Mouse (Mus musculus): ENCODE results near the gene Ankef1. TPM values are rescaled to one million over a fixed set of nuclear protein-coding genes. Genes with fewer than 3 reads are reported as not detected.

Gene Ankef1
- 0.54 and 0.97 TPM in 2 replicates for polyA plus RNA-seq (2012; rRNA removed)

DNA sequence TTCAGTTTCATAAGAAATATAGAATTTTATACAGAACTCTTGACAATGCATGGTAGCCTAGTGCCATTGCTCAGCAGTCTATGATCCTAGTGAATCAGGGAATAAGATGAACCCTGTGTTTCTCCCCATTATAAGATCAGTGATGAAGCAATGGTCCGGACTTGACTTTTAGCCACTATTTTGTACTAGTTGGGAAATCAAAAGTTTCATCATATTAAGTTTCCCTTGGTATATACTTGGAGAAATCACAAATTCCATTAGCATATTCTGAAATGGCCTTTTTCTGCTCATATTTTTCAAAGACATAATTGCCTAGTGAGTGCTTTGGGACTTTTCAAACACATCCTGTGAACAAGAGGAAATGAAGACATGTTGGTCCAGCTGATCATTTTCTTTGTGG is at the start of gene Ankef1:
Gene Ankef1, plus strand, starts transcription at position 260 of the 400 bp plus-strand sequence.
- Histone ChIP-seq H3K36me3 (ENCODE audit: control insufficient read depth, insufficient read depth, low read length) (no peaks in the 10 kb centered on the region), H3K27me3 (ENCODE audit: control insufficient read depth, insufficient read depth, low read length) (no peaks in the 10 kb centered on the region), H3K27ac (ENCODE audit: control insufficient read depth, insufficient read depth, low read length) (no peak within 1 kb of the TSS), H3K4me3 (ENCODE audit: control insufficient read depth, insufficient read depth, low read length) (no peak within 1 kb of the TSS), H3K4me1 (replicated peaks; ENCODE audit: control insufficient read depth, insufficient read depth, low read length) (no peaks in the 10 kb centered on the region)
- WGBS, result 98% methylated on average over 1 of the region's 1 CpGs
- TF ChIP-seq CTCF (IDR thresholded peaks at IDR 0.05; ENCODE audit: borderline replicate concordance, control insufficient read depth, extremely low read depth, insufficient read depth, low read length, poor library complexity) (no peak), POLR2A (IDR thresholded peaks at IDR 0.05; ENCODE audit: control insufficient read depth, extremely low read depth, insufficient read depth, low read length, poor library complexity) (no peak)
- DNase-seq, result no peak

- no peak for DNase-seq
- Histone ChIP-seq H3K27me3 (ENCODE audit: control insufficient read depth, insufficient read depth, low read length) (no peaks in the 10 kb centered on the region), H3K4me3 (ENCODE audit: control insufficient read depth, insufficient read depth, low read length) (no peak overlapping the region), H3K36me3 (ENCODE audit: control insufficient read depth, insufficient read depth, low read length) (no peaks in the 10 kb centered on the region), H3K27ac (ENCODE audit: control insufficient read depth, insufficient read depth, low read length) (no peak overlapping the region), H3K4me1 (replicated peaks; ENCODE audit: control insufficient read depth, insufficient read depth, low read length) (no peaks in the 10 kb centered on the region)
- WGBS, result 85% methylated on average over 2 of the region's 2 CpGs
- no peak for TF ChIP-seq CTCF (IDR thresholded peaks at IDR 0.05; ENCODE audit: borderline replicate concordance, control insufficient read depth, extremely low read depth, insufficient read depth, low read length, poor library complexity)
- no peak for TF ChIP-seq POLR2A (IDR thresholded peaks at IDR 0.05; ENCODE audit: control insufficient read depth, extremely low read depth, insufficient read depth, low read length, poor library complexity)
Observed at GRCm38 (mm10) chr2:136456468-136456867, 45.2 kb upstream of the Ankef1 start.

- H3K27ac ChIP-seq (ENCODE audit: control insufficient read depth, insufficient read depth, low read length), result no peak overlapping the region
- no peaks in the 10 kb centered on the region for H3K36me3 ChIP-seq (ENCODE audit: control insufficient read depth, insufficient read depth, low read length)
- no peak for DNase-seq
- 94% methylated on average over 3 of the region's 3 CpGs for WGBS
- H3K27me3 ChIP-seq (ENCODE audit: control insufficient read depth, insufficient read depth, low read length), result no peaks in the 10 kb centered on the region
- TF ChIP-seq CTCF (IDR thresholded peaks at IDR 0.05; ENCODE audit: borderline replicate concordance, control insufficient read depth, extremely low read depth, insufficient read depth, low read length, poor library complexity) (no peak), POLR2A (IDR thresholded peaks at IDR 0.05; ENCODE audit: control insufficient read depth, extremely low read depth, insufficient read depth, low read length, poor library complexity) (no peak)
- H3K4me1 ChIP-seq (replicated peaks; ENCODE audit: control insufficient read depth, insufficient read depth, low read length), result no peaks in the 10 kb centered on the region
- no peak overlapping the region for H3K4me3 ChIP-seq (ENCODE audit: control insufficient read depth, insufficient read depth, low read length)
Observed at GRCm38 (mm10) chr2:136456875-136457274, 44.8 kb upstream of the Ankef1 start.

DNA sequence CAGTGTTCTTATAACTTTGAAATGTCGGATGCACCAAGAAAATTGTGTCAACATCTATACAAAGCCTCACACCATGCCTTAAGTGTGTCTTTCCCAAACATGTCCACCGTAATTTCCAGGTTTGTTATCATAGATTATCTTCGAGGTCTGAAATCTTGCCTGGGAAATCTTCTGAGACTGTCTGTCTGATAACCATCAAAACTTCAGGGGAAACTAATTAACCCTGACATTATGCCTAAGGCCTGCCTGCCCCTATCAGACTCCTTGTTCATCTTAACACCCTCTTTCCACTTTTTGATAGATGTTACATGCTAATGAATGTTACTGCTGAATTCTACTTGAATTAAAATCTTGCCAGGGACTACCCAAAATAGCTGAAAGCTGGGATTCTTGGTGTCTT is 24.1 kb upstream of the Ankef1 start:
- 85% methylated on average over 3 of the region's 3 CpGs for WGBS
- no peak overlapping the region for H3K27ac ChIP-seq (ENCODE audit: control insufficient read depth, insufficient read depth, low read length)
- no peak for TF ChIP-seq CTCF (IDR thresholded peaks at IDR 0.05; ENCODE audit: borderline replicate concordance, control insufficient read depth, extremely low read depth, insufficient read depth, low read length, poor library complexity)
- no peak for TF ChIP-seq POLR2A (IDR thresholded peaks at IDR 0.05; ENCODE audit: control insufficient read depth, extremely low read depth, insufficient read depth, low read length, poor library complexity)
- H3K4me3 ChIP-seq (ENCODE audit: control insufficient read depth, insufficient read depth, low read length), result no peak overlapping the region
- no peak for DNase-seq
- no peaks in the 10 kb centered on the region for H3K36me3 ChIP-seq (ENCODE audit: control insufficient read depth, insufficient read depth, low read length)
- no peaks in the 10 kb centered on the region for H3K27me3 ChIP-seq (ENCODE audit: control insufficient read depth, insufficient read depth, low read length)
- no peaks in the 10 kb centered on the region for H3K4me1 ChIP-seq (replicated peaks; ENCODE audit: control insufficient read depth, insufficient read depth, low read length)

DNA sequence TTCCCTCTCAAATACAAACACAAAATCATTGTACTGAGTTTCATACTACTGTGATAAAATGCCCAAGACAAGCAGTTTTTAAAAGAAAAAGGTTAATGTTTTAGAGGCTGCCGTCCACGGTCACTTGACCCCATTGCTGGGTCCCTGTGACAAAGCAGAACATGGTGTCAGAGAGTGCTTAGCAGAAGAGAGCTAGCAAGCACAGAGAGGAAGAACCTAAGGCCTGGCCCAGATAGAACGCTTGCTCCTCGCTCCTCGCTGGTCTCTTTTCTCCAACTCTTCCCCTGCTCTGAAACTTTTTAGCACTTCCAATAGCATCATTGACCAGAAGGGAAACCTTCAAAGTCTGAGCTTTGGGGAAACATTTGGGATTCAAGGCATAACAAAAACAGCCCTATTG is 19.4 kb upstream of the Ankef1 start:
- 93% methylated on average over 5 of the region's 5 CpGs for WGBS
- DNase-seq, result no peak
- Histone ChIP-seq H3K27ac (ENCODE audit: control insufficient read depth, insufficient read depth, low read length) (no peak overlapping the region), H3K4me3 (ENCODE audit: control insufficient read depth, insufficient read depth, low read length) (no peak overlapping the region), H3K27me3 (ENCODE audit: control insufficient read depth, insufficient read depth, low read length) (no peaks in the 10 kb centered on the region), H3K4me1 (replicated peaks; ENCODE audit: control insufficient read depth, insufficient read depth, low read length) (no peaks in the 10 kb centered on the region), H3K36me3 (ENCODE audit: control insufficient read depth, insufficient read depth, low read length) (no peaks in the 10 kb centered on the region)
- TF ChIP-seq POLR2A (IDR thresholded peaks at IDR 0.05; ENCODE audit: control insufficient read depth, extremely low read depth, insufficient read depth, low read length, poor library complexity) (no peak), CTCF (IDR thresholded peaks at IDR 0.05; ENCODE audit: borderline replicate concordance, control insufficient read depth, extremely low read depth, insufficient read depth, low read length, poor library complexity) (no peak)

GRCm38 (mm10) chr2:136483058-136483457 is 18.7 kb upstream of the Ankef1 start:
- no peak overlapping the region for H3K4me3 ChIP-seq (ENCODE audit: control insufficient read depth, insufficient read depth, low read length)
- H3K27me3 ChIP-seq (ENCODE audit: control insufficient read depth, insufficient read depth, low read length), result no peaks in the 10 kb centered on the region
- H3K27ac ChIP-seq (ENCODE audit: control insufficient read depth, insufficient read depth, low read length), result no peak overlapping the region
- WGBS, result 95% methylated on average over 3 of the region's 3 CpGs
- no peaks in the 10 kb centered on the region for H3K4me1 ChIP-seq (replicated peaks; ENCODE audit: control insufficient read depth, insufficient read depth, low read length)
- TF ChIP-seq POLR2A (IDR thresholded peaks at IDR 0.05; ENCODE audit: control insufficient read depth, extremely low read depth, insufficient read depth, low read length, poor library complexity) (no peak), CTCF (IDR thresholded peaks at IDR 0.05; ENCODE audit: borderline replicate concordance, control insufficient read depth, extremely low read depth, insufficient read depth, low read length, poor library complexity) (no peak)
- no peaks in the 10 kb centered on the region for H3K36me3 ChIP-seq (ENCODE audit: control insufficient read depth, insufficient read depth, low read length)
- DNase-seq, result no peak

GRCm38 (mm10) chr2:136484955-136485354 is 16.8 kb upstream of the Ankef1 start:
- no peak for DNase-seq
- Histone ChIP-seq H3K4me3 (ENCODE audit: control insufficient read depth, insufficient read depth, low read length) (no peak overlapping the region), H3K36me3 (ENCODE audit: control insufficient read depth, insufficient read depth, low read length) (no peaks in the 10 kb centered on the region), H3K27me3 (ENCODE audit: control insufficient read depth, insufficient read depth, low read length) (no peaks in the 10 kb centered on the region), H3K27ac (ENCODE audit: control insufficient read depth, insufficient read depth, low read length) (no peak overlapping the region), H3K4me1 (replicated peaks; ENCODE audit: control insufficient read depth, insufficient read depth, low read length) (no peaks in the 10 kb centered on the region)
- 85% methylated on average over 3 of the region's 3 CpGs for WGBS
- no peak for TF ChIP-seq POLR2A (IDR thresholded peaks at IDR 0.05; ENCODE audit: control insufficient read depth, extremely low read depth, insufficient read depth, low read length, poor library complexity)
- no peak for TF ChIP-seq CTCF (IDR thresholded peaks at IDR 0.05; ENCODE audit: borderline replicate concordance, control insufficient read depth, extremely low read depth, insufficient read depth, low read length, poor library complexity)

Data from thymus, adult 2 months (tissue).